Mouse (Mus musculus): ENCODE data around the gene Itpka. TPM values are rescaled to one million over a fixed set of nuclear protein-coding genes. Genes with fewer than 3 reads are reported as not detected.
"Not testable (repeated sequence)": the region's sequence is repeated elsewhere in the genome, so short reads cannot be mapped to it uniquely, and the experiment has no call there.

The Itpka gene
- polyA plus RNA-seq, 1 experiment: 0.72 TPM

DNA sequence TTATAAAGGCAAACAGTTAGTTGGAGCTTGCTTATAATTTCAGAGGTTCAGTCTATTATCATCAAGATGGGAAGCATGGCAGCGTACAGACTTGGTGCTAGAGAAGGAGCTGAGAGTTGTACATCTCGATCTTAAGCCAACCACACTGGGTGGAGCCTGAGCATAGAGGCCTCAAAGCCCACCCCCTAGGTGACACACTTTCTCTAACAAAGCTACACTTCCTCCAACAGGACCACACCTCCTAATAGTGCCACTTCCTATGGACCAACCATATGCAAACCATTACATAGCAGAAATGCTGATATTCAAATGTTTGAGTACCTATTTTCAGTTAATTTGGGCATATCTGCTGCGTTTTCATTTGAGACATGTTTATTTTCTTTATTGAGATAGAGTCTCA, 32.1 kb upstream of the Itpka start:
- peaks cover 19% of the 10 kb centered on the region for H3K36me3 ChIP-seq (ENCODE audit: control insufficient read depth, insufficient read depth, low read length)
- WGBS: 79% methylated on average over 3 of the region's 3 CpGs

DNA sequence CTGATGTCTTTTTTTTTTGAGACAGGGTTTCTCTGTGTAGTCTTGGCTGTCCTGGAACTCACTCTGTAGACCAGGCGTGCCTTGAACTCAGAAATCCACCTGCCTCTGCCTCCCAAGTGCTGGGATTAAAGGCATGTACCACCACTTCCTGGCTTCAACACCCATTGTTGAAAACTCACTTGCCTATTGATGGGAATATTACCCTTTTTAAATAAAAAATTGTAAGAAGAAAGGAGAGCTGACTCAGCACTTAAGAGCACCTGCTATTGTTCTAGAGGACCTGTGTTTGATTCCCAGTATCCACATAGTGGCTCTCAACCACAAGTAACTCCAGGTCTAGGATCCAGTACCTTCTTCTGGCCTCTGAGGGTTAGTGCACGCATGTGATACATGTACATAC, 26.3 kb upstream of the Itpka start:
- DNase-seq (ENCODE audit: low read depth in 1 of 2, low spot score in 2 of 2); H3K4me3 ChIP-seq (ENCODE audit: extremely low read depth, insufficient read depth, insufficient read length); H3K27ac ChIP-seq (ENCODE audit: insufficient read depth, low read length); H3K27me3 ChIP-seq (ENCODE audit: control insufficient read depth, insufficient read depth, low read length); H3K4me1 ChIP-seq (ENCODE audit: control insufficient read depth, insufficient read depth, insufficient read length): not testable (repeated sequence)
- WGBS: 93% methylated on average over 2 of the region's 2 CpGs
- peaks cover 16% of the 10 kb centered on the region for H3K36me3 ChIP-seq (ENCODE audit: control insufficient read depth, insufficient read depth, low read length)

More for the DNA sequence above, 32.1 kb upstream of the Itpka start:
- Histone ChIP-seq H3K27me3 (ENCODE audit: control insufficient read depth, insufficient read depth, low read length) (no peaks in the 10 kb centered on the region), H3K4me3 (ENCODE audit: extremely low read depth, insufficient read depth, insufficient read length) (no peak overlapping the region), H3K27ac (ENCODE audit: insufficient read depth, low read length) (no peak overlapping the region), H3K4me1 (ENCODE audit: control insufficient read depth, insufficient read depth, insufficient read length) (no peaks in the 10 kb centered on the region)
- no peak for DNase-seq (ENCODE audit: low read depth in 1 of 2, low spot score in 2 of 2)
- no peak for TF ChIP-seq POLR2A (IDR thresholded peaks at IDR 0.05; ENCODE audit: low read depth, low read length)
- no peak for TF ChIP-seq CTCF (IDR thresholded peaks at IDR 0.05; ENCODE audit: extremely low read depth, insufficient read depth, insufficient read length, insufficient replicate concordance)

DNA sequence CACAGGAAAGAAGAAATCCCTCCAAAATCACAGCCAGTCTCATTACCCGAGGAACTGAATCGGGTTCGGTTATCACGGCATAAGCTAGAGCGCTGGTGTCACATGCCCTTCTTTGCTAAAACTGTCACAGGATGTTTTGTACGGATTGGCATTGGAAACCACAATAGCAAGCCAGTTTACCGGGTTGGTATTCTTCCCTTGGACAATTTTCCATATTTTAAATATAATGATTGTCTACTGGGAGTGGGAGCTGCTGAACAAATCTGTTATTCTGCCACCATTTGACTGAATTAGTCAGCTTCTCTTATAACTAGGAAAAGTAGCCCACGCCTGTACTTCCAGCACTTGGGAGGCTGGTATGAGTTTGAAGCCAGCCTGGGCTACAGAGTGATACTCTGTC, 21.1 kb upstream of the Itpka start:
- no peaks in the 10 kb centered on the region for H3K4me1 ChIP-seq (ENCODE audit: control insufficient read depth, insufficient read depth, insufficient read length)
- WGBS: 95% methylated on average over 8 of the region's 8 CpGs
- TF ChIP-seq CTCF (IDR thresholded peaks at IDR 0.05; ENCODE audit: extremely low read depth, insufficient read depth, insufficient read length, insufficient replicate concordance) (no peak), POLR2A (IDR thresholded peaks at IDR 0.05; ENCODE audit: low read depth, low read length) (no peak)
- H3K36me3 ChIP-seq (ENCODE audit: control insufficient read depth, insufficient read depth, low read length): peaks cover 46% of the 10 kb centered on the region
- no peaks in the 10 kb centered on the region for H3K27me3 ChIP-seq (ENCODE audit: control insufficient read depth, insufficient read depth, low read length)
- H3K4me3 ChIP-seq (ENCODE audit: extremely low read depth, insufficient read depth, insufficient read length): no peak overlapping the region
- no peak for DNase-seq (ENCODE audit: low read depth in 1 of 2, low spot score in 2 of 2)
- no peak overlapping the region for H3K27ac ChIP-seq (ENCODE audit: insufficient read depth, low read length)

DNA sequence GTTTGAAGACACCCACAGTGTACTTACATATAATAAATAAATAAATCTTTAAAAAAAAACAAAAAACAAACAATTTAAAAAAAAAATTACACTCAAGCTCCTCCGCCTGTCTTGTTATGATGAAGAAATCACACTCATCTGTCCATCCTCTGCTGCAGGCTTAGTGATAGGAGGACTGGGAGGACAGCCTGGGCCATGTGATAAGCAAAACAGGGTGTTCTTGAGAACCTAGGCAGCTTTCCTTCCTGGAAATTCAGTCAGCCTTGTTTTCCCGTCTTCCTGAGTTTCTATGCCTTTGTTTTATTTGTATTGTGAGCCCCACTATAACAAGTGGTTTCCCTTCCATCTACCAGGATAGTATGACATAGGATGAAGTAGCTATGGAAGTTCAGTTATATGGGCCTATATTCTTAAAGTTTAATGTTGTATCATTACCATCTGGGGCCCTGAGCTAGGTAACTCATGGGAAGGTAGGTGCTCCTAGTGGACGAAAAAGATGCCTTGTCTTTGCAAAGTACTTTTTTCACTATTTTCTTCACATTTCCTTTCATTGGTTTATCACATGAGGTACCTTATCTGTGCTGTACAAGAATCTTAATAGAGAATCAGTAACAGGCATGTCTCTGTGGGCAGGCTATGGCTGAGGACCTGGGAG, 14.2 kb upstream of the Itpka start:
- 90% methylated on average over 3 of the region's 3 CpGs for WGBS
- no peaks in the 10 kb centered on the region for H3K4me1 ChIP-seq (ENCODE audit: control insufficient read depth, insufficient read depth, insufficient read length)
- H3K4me3 ChIP-seq (ENCODE audit: extremely low read depth, insufficient read depth, insufficient read length): no peak overlapping the region
- TF ChIP-seq CTCF (IDR thresholded peaks at IDR 0.05; ENCODE audit: extremely low read depth, insufficient read depth, insufficient read length, insufficient replicate concordance): no peak
- TF ChIP-seq POLR2A (IDR thresholded peaks at IDR 0.05; ENCODE audit: low read depth, low read length): no peak
- no peaks in the 10 kb centered on the region for H3K27me3 ChIP-seq (ENCODE audit: control insufficient read depth, insufficient read depth, low read length)
- H3K36me3 ChIP-seq (ENCODE audit: control insufficient read depth, insufficient read depth, low read length): peaks cover 47% of the 10 kb centered on the region
- no peak overlapping the region for H3K27ac ChIP-seq (ENCODE audit: insufficient read depth, low read length)
- DNase-seq (ENCODE audit: low read depth in 1 of 2, low spot score in 2 of 2): no peak

DNA sequence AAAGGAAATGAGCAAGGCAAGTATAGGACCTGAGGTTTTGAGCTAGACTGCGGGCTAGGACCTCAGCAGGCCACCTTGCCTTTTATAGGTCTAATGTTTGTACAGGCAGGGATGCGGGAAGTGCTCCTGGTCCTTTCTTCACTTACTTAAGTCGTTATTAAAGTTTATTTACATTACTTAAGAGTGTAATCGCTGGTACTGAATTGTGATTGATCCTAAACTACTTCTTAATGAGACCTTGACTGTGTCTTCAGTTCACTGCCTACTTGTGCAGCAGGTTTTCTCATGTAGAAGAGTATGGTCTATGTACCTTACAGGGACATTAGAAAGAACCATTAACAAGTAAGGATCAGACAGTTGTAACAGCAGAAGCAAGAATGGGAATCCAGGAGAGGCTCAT, 11.4 kb upstream of the Itpka start:
- no peak for DNase-seq (ENCODE audit: low read depth in 1 of 2, low spot score in 2 of 2)
- no peaks in the 10 kb centered on the region for H3K4me1 ChIP-seq (ENCODE audit: control insufficient read depth, insufficient read depth, insufficient read length)
- TF ChIP-seq CTCF (IDR thresholded peaks at IDR 0.05; ENCODE audit: extremely low read depth, insufficient read depth, insufficient read length, insufficient replicate concordance): no peak
- no peak overlapping the region for H3K4me3 ChIP-seq (ENCODE audit: extremely low read depth, insufficient read depth, insufficient read length)
- H3K36me3 ChIP-seq (ENCODE audit: control insufficient read depth, insufficient read depth, low read length): peaks cover 35% of the 10 kb centered on the region
- no peaks in the 10 kb centered on the region for H3K27me3 ChIP-seq (ENCODE audit: control insufficient read depth, insufficient read depth, low read length)
- no peak overlapping the region for H3K27ac ChIP-seq (ENCODE audit: insufficient read depth, low read length)
- WGBS: 92% methylated on average over 4 of the region's 4 CpGs

DNA sequence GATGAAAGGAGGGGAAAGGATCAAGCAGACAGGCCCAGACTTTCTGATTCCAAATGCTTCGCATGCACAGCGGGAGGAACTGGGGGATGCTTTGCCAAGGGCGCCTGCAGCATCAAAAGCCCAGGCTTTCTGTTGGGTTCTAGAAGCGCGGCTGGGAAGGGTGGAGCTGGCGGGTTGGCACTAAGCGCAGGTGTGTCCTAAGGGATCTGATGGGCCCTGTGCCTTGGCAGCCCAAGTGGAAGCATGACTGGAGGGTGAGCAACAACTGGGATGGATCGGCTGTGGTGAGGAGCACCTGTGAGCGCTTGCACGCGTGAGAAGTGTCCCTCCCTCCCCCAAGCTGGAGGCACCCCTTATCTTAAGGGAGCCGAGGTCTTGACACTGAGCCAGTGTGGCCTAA, 5.0 kb upstream of the Itpka start:
- DNase-seq (ENCODE audit: low read depth in 1 of 2, low spot score in 2 of 2): no peak
- Histone ChIP-seq H3K4me1 (ENCODE audit: control insufficient read depth, insufficient read depth, insufficient read length) (peaks cover 3% of the 10 kb centered on the region; the same call in 1 of the 2 replicates), H3K4me3 (ENCODE audit: extremely low read depth, insufficient read depth, insufficient read length) (no peak overlapping the region), H3K27me3 (ENCODE audit: control insufficient read depth, insufficient read depth, low read length) (no peaks in the 10 kb centered on the region), H3K36me3 (ENCODE audit: control insufficient read depth, insufficient read depth, low read length) (peaks cover 10% of the 10 kb centered on the region), H3K27ac (ENCODE audit: insufficient read depth, low read length) (no peak overlapping the region)
- 67% methylated on average over 12 of the region's 12 CpGs for WGBS
- TF ChIP-seq POLR2A (IDR thresholded peaks at IDR 0.05; ENCODE audit: low read depth, low read length) (no peak), CTCF (IDR thresholded peaks at IDR 0.05; ENCODE audit: extremely low read depth, insufficient read depth, insufficient read length, insufficient replicate concordance) (no peak)

DNA sequence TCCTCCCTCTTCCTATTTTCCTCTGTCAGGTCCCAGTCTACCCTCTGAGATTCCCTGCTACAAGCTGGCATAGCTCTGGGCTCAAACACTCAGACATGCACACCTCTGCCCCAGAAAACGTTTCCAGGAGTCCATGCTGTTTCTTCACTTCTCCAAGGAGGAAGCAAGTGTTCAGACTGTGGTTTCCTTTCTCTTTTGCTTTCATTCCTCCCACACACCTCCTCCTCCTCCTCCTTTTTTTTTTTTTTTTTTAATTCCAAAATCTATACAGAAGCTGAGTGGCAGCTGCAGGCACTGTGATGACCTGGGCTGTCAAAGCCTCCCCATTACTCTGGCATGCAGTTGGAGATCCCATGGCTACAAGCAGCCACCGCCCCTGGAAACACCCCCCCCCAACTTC, 1.6 kb upstream of the Itpka start:
- 13% methylated on average over 2 of the region's 2 CpGs for WGBS
- Histone ChIP-seq H3K36me3 (ENCODE audit: control insufficient read depth, insufficient read depth, low read length) (no peaks in the 10 kb centered on the region), H3K4me3 (ENCODE audit: extremely low read depth, insufficient read depth, insufficient read length) (no peak overlapping the region), H3K4me1 (ENCODE audit: control insufficient read depth, insufficient read depth, insufficient read length) (peaks cover 22% of the 10 kb centered on the region), H3K27me3 (ENCODE audit: control insufficient read depth, insufficient read depth, low read length) (peaks cover 10% of the 10 kb centered on the region), H3K27ac (ENCODE audit: insufficient read depth, low read length) (no peak overlapping the region)
- DNase-seq (ENCODE audit: low read depth in 1 of 2, low spot score in 2 of 2): no peak
- TF ChIP-seq CTCF (IDR thresholded peaks at IDR 0.05; ENCODE audit: extremely low read depth, insufficient read depth, insufficient read length, insufficient replicate concordance) (no peak), POLR2A (IDR thresholded peaks at IDR 0.05; ENCODE audit: low read depth, low read length) (no peak)
